Mouse (Mus musculus): Measurements from ENCODE around the gene Abcc2. TPM values are rescaled to one million over a fixed set of nuclear protein-coding genes. Genes with fewer than 3 reads are reported as not detected.

The Abcc2 gene
- polyA plus RNA-seq, 1 experiment from 2014 or later: 0.26 TPM

DNA sequence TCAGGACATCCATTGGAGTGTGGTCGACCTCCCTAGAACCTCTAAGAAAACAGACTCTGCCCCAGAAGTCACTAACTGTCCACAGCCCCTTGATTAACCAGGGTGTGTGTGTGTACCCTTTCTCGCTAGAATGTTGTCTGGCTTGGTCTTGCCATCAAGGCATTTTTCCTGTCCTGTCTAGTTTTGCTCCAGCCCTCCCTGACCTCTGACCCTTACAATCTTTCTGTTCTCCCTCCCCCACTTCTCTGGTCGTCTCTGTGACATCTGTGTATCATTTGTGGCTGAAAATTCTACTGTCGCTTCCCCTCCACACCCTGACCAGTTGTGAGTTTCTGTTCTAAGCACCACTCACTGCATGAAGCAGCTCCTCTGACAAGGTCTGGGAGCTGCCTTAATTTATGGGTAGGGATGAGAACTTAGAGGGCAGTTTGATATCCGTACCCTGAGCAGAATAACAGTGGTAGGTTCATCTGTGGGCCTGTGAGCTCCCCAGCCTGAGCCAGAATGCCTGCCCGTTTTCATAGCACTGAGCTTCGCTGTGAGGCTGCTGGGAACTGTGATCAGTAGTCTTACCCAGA, 63.4 kb downstream of the Abcc2 start:
- H3K36me3 ChIP-seq: peaks cover 59% of the 10 kb centered on the region
- 36% methylated on average over 7 of the region's 7 CpGs for WGBS
- peaks cover 8% of the 10 kb centered on the region for H3K4me1 ChIP-seq
- no peaks in the 10 kb centered on the region for H3K27me3 ChIP-seq (ENCODE audit: low read depth, poor library complexity, severe bottlenecking)
- no peak for DNase-seq (ENCODE audit: low spot score)
- no peak overlapping the region for H3K4me3 ChIP-seq
- no peak overlapping the region for H3K27ac ChIP-seq
- no peaks in the 10 kb centered on the region for H3K9me3 ChIP-seq (replicated peaks)

GRCm38 (mm10) chr19:43847056-43847455, 65.1 kb downstream of the Abcc2 start:
- DNase-seq (ENCODE audit: low spot score): no peak
- H3K27ac ChIP-seq: no peak overlapping the region
- H3K36me3 ChIP-seq: peaks cover 76% of the 10 kb centered on the region
- no peak overlapping the region for H3K4me3 ChIP-seq
- H3K9me3 ChIP-seq (replicated peaks): no peaks in the 10 kb centered on the region
- 93% methylated on average over 15 of the region's 15 CpGs for WGBS
- no peaks in the 10 kb centered on the region for H3K27me3 ChIP-seq (ENCODE audit: low read depth, poor library complexity, severe bottlenecking)
- peaks cover 8% of the 10 kb centered on the region for H3K4me1 ChIP-seq

DNA sequence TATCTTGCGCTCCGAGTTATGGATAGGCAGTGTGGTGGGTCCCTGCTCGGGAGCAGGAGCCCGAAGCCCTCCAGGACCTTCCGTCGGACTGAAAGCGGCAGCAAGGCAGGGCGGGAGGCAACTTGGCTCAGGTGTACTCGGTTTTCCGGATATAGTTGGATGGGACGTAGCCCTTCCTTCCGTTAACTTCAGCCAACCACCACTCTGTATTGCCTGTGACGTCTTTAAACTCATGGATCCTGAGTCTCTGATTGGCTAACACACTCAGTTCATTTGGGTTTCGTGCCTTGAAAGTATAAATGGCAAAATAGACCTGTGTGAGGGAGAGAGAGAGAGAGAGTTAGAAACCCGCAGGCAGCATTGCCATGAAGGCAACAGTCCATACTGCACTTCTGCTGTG, 66.0 kb downstream of the Abcc2 start:
- WGBS: 96% methylated on average over 15 of the region's 15 CpGs
- DNase-seq (ENCODE audit: low spot score): no peak
- no peaks in the 10 kb centered on the region for H3K27me3 ChIP-seq (ENCODE audit: low read depth, poor library complexity, severe bottlenecking)
- no peak overlapping the region for H3K27ac ChIP-seq
- H3K4me1 ChIP-seq: peaks cover 8% of the 10 kb centered on the region
- peaks cover 83% of the 10 kb centered on the region for H3K36me3 ChIP-seq
- no peaks in the 10 kb centered on the region for H3K9me3 ChIP-seq (replicated peaks)
- no peak overlapping the region for H3K4me3 ChIP-seq

DNA sequence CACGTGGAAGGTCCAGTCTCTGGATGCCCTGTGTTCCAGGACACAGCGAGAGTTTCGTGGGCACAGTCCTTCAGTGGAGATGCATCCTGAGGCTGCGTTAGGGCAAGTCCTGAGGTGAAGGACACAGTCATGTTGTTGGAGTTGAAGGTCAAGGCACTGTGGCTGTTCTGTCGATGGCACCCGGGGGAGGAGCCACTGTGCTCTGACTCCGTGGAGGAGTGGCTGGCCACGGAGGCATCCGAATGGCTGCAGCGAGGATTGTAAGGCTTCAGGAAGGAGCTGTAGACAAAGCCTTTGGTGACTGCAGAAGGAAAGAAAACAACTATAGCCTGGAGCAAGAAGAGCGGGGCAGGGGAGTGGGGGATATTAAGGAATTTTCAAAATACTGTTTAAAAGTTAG, 68.0 kb downstream of the Abcc2 start:
- no peaks in the 10 kb centered on the region for H3K9me3 ChIP-seq (replicated peaks)
- 94% methylated on average over 11 of the region's 11 CpGs for WGBS
- H3K27me3 ChIP-seq (ENCODE audit: low read depth, poor library complexity, severe bottlenecking): no peaks in the 10 kb centered on the region
- H3K27ac ChIP-seq: no peak overlapping the region
- no peak for DNase-seq (ENCODE audit: low spot score)
- H3K36me3 ChIP-seq: peaks cover 98% of the 10 kb centered on the region
- no peak overlapping the region for H3K4me3 ChIP-seq
- H3K4me1 ChIP-seq: peaks cover 8% of the 10 kb centered on the region

DNA sequence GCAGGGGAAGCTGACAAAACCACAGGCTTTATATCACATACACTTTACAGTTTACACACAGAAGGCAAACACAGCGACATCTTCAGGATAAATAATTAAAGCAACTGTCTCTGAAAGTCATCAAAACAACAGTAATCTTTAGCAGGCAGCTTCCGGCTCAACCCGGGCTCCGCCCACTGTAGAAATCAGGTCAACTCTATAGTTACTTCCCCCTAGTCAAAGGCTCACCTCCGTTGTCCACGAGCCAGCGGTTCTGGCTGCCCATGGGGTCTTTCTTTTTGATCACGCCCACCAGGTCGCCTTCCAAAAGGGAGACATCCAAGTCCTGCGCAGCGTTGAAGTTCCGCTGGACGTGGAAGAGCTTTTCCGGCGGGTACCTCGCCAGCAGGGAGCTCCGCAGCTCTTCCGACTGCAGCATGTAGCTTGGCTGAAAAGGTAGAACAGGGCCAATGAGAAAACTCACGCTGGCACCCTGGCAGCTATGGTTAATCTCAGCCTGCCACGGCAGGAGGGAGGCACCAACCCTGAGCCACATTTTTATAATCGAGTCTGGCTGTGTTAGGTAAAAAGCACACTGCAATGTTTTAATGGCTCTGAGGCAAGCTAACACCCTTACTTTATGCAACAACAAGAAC, 70.1 kb downstream of the Abcc2 start:
- no peaks in the 10 kb centered on the region for H3K4me1 ChIP-seq
- H3K27me3 ChIP-seq (ENCODE audit: low read depth, poor library complexity, severe bottlenecking): no peaks in the 10 kb centered on the region
- WGBS: 90% methylated on average over 21 of the region's 21 CpGs
- H3K27ac ChIP-seq: no peak overlapping the region
- peaks cover 98% of the 10 kb centered on the region for H3K36me3 ChIP-seq
- DNase-seq (ENCODE audit: low spot score): no peak
- H3K9me3 ChIP-seq (replicated peaks): no peaks in the 10 kb centered on the region
- H3K4me3 ChIP-seq: no peak overlapping the region

GRCm38 (mm10) chr19:43852837-43853545, 71.0 kb downstream of the Abcc2 start:
- H3K36me3 ChIP-seq: peaks cover 96% of the 10 kb centered on the region
- no peak overlapping the region for H3K4me3 ChIP-seq
- no peak for DNase-seq (ENCODE audit: low spot score)
- no peaks in the 10 kb centered on the region for H3K27me3 ChIP-seq (ENCODE audit: low read depth, poor library complexity, severe bottlenecking)
- no peak overlapping the region for H3K27ac ChIP-seq
- H3K9me3 ChIP-seq (replicated peaks): no peaks in the 10 kb centered on the region
- WGBS: 87% methylated on average over 7 of the region's 7 CpGs
- no peaks in the 10 kb centered on the region for H3K4me1 ChIP-seq

GRCm38 (mm10) chr19:43857347-43857746, 75.4 kb downstream of the Abcc2 start:
- Histone ChIP-seq H3K27me3 (ENCODE audit: low read depth, poor library complexity, severe bottlenecking) (no peaks in the 10 kb centered on the region), H3K36me3 (peaks cover 96% of the 10 kb centered on the region), H3K9me3 (replicated peaks) (no peaks in the 10 kb centered on the region), H3K27ac (no peak overlapping the region), H3K4me1 (no peaks in the 10 kb centered on the region), H3K4me3 (no peak overlapping the region)
- 78% methylated on average over 6 of the region's 6 CpGs for WGBS
- no peak for DNase-seq (ENCODE audit: low spot score)

DNA sequence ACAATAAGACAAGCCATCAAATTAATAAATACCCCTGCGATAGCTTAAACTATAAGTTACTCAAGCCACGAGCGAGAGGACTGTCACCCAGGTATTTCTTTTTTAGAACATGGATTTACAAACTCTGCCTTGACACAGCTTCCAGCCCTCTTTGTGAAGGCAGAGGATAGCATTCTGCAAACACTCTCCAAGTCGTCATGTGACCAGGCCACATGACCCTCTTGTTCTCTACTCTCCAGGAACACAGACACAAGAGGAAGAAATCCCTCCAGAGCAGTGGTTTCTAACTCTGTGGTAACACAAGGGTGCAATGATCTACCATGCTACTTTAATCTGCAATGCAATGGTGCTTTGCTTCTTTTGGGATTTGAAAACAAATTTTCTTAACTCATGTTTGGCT, 88.4 kb downstream of the Abcc2 start:
- DNase-seq (ENCODE audit: low spot score): no peak
- 94% methylated on average over 4 of the region's 4 CpGs for WGBS
- H3K27ac ChIP-seq: no peak overlapping the region
- no peak overlapping the region for H3K4me3 ChIP-seq
- H3K36me3 ChIP-seq: peaks cover 99% of the 10 kb centered on the region
- no peaks in the 10 kb centered on the region for H3K9me3 ChIP-seq (replicated peaks)
- no peaks in the 10 kb centered on the region for H3K27me3 ChIP-seq (ENCODE audit: low read depth, poor library complexity, severe bottlenecking)
- H3K4me1 ChIP-seq: no peaks in the 10 kb centered on the region

- Histone ChIP-seq H3K27ac (no peak overlapping the region), H3K9me3 (replicated peaks) (no peaks in the 10 kb centered on the region), H3K4me1 (peaks cover 12% of the 10 kb centered on the region), H3K36me3 (peaks cover 63% of the 10 kb centered on the region), H3K27me3 (ENCODE audit: low read depth, poor library complexity, severe bottlenecking) (no peaks in the 10 kb centered on the region), H3K4me3 (no peak overlapping the region)
- no peak for DNase-seq (ENCODE audit: low spot score)
- 93% methylated on average over 11 of the region's 11 CpGs for WGBS
These were observed 92.4 kb downstream of the Abcc2 start for GRCm38 (mm10) chr19:43874351-43874750.

DNA sequence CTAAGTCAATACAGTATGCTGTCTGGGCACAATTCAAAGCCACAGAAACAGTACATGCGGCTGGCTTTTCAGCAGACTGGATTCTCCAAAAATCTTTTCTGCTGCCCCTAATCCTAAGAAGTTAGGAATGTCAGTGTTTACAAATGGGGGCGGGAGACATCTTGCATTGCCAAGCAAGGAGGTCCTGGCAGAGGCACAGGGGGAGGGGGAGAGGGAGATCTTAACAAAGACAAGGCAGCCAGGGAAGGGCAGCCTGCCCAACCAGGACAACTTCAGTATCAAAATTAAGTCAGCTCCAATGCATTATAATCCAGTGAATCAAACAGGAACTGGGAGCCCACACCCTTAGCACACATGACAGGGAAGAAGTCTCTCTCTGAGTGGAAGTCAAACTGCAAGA, 94.0 kb downstream of the Abcc2 start:
- no peak for DNase-seq (ENCODE audit: low spot score)
- 41% methylated on average over 2 of the region's 2 CpGs for WGBS
- H3K27me3 ChIP-seq (ENCODE audit: low read depth, poor library complexity, severe bottlenecking): no peaks in the 10 kb centered on the region
- H3K9me3 ChIP-seq (replicated peaks): no peaks in the 10 kb centered on the region
- peaks cover 24% of the 10 kb centered on the region for H3K4me1 ChIP-seq
- H3K4me3 ChIP-seq: no peak overlapping the region
- no peak overlapping the region for H3K27ac ChIP-seq
- H3K36me3 ChIP-seq: peaks cover 46% of the 10 kb centered on the region

DNA sequence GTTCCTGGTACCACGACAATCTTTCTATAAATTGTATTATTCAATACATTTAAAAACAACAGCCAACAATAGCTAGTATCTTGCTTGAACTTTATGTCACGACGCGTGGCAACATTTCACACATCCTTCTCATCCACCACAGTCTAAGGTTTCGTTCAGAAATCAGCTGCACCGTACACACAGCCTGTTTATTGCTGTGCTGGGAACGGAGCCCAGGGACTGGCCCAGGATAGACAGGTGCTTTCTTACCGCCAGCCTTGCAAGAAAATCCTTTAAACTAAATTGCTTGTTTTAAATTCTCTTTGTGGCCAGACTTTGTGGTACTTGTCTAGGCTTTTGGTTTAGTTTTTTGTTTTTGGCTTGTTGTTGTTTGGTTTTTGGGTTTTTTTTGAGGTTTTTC, 95.4 kb downstream of the Abcc2 start:
- WGBS: 88% methylated on average over 8 of the region's 8 CpGs
- H3K27me3 ChIP-seq (ENCODE audit: low read depth, poor library complexity, severe bottlenecking): no peaks in the 10 kb centered on the region
- no peak for DNase-seq (ENCODE audit: low spot score)
- no peaks in the 10 kb centered on the region for H3K9me3 ChIP-seq (replicated peaks)
- no peak overlapping the region for H3K4me3 ChIP-seq
- H3K36me3 ChIP-seq: peaks cover 33% of the 10 kb centered on the region
- H3K4me1 ChIP-seq: peaks cover 24% of the 10 kb centered on the region
- no peak overlapping the region for H3K27ac ChIP-seq

DNA sequence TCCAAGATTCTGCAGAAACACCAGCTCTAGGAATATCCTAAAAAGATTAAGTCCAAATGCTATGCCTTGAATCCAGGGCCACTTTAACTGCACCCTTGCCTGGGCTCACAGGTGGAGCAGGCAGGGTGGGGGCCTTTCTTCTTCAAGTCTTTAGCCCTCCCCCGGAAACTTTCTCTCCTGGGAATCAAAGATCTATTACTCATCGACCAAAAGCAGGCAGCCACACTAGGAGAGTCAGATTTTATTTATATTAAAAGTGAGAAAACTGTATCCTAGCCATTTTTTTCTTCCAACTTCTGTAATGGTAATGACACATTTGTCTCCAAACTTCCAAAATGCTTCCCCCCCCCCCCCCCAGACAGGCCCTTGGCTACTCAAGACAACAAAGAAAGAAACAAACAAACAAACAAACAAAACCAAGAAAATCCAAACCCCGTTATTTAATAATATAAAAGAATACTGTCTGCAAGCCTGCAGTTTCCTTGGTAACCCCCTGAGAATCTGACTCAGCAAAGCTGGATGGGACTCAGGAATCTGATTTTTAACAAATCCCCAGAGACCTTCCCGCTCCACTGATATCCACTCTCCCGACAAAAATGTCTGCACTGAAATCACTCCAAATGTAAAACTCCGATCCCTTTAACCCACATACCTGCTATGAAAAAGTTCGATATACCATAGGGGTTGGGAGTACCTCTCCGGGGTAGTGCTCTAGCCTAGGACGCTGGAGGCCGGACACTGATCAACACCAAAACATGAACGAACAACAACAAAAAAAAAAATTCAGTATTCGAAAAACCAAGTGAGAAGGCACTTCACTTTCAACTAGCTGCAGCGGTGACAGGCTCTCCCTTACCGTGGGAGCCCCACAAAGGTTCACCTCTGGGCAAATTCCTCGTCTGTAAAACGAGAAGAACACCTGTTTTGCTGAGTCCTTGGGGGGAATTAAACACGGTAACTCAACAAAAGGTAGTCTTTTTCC, 96.4 kb downstream of the Abcc2 start:
- peak overlapping the region; percentile 80 for H3K4me3 ChIP-seq
- H3K9me3 ChIP-seq (replicated peaks): no peaks in the 10 kb centered on the region
- no peaks in the 10 kb centered on the region for H3K27me3 ChIP-seq (ENCODE audit: low read depth, poor library complexity, severe bottlenecking)
- H3K27ac ChIP-seq: peak overlapping the region; percentile 98
- peaks cover 32% of the 10 kb centered on the region for H3K4me1 ChIP-seq
- WGBS: 15% methylated on average over 17 of the region's 17 CpGs
- peak; percentile 41 for DNase-seq (ENCODE audit: low spot score)
- H3K36me3 ChIP-seq: peaks cover 22% of the 10 kb centered on the region

All from limb, embryonic 10.5 days (tissue).